Mouse (Mus musculus): ENCODE results near the gene Cpne4. TPM values are rescaled to one million over a fixed set of nuclear protein-coding genes. Genes with fewer than 3 reads are reported as not detected.

Gene Cpne4
- polyA plus RNA-seq, 1 experiment from 2014 or later: 14.2 TPM

GRCm38 (mm10) chr9:104832934-104833539, 286.0 kb downstream of the Cpne4 start:
- Histone ChIP-seq H3K4me1 (replicated peaks) (peaks cover 2% of the 10 kb centered on the region; the same call in 1 of the 2 replicates), H3K27me3 (no peaks in the 10 kb centered on the region), H3K36me3 (no peaks in the 10 kb centered on the region), H3K4me2 (no peak overlapping the region), H3K9ac (no peak overlapping the region), H3K4me3 (no peak overlapping the region), H3K27ac (replicated peaks) (no peak overlapping the region), H3K9me3 (no peaks in the 10 kb centered on the region)
- 92% methylated on average over 5 of the region's 5 CpGs for WGBS
- no peak for ATAC-seq (ENCODE audit: low read depth)

GRCm38 (mm10) chr9:104837931-104838330, 290.8 kb downstream of the Cpne4 start:
- Histone ChIP-seq H3K27me3 (no peaks in the 10 kb centered on the region), H3K4me1 (replicated peaks) (peaks cover 3% of the 10 kb centered on the region; the same call in 1 of the 2 replicates), H3K4me2 (no peak overlapping the region), H3K9me3 (no peaks in the 10 kb centered on the region), H3K9ac (no peak overlapping the region), H3K36me3 (no peaks in the 10 kb centered on the region), H3K27ac (replicated peaks) (no peak overlapping the region), H3K4me3 (no peak overlapping the region)
- ATAC-seq (ENCODE audit: low read depth): no peak
- whole genome bisulfite sequencing: 15% methylated on average over 1 of the region's 1 CpGs

DNA sequence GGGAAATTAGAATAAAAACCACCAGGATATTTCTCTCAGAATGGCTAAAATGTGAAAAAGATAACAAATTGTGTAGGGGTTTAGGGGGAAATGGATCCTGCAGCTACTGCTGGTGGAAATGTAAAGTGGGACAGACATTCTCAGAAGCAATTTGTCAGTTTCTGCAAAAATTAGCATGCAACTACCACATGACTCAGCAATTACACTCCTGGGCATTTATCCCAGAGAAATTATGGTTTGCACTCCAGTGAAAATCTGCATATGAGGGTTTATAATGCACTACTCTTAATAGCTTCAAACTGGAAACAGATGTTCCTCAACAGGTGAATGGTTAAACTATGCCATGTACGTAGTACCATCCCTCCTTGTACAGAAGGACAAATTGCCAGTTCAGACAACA, 294.2 kb downstream of the Cpne4 start:
- Histone ChIP-seq H3K4me3 (no peak overlapping the region), H3K36me3 (no peaks in the 10 kb centered on the region), H3K4me2 (no peak overlapping the region), H3K27ac (replicated peaks) (no peak overlapping the region), H3K9me3 (no peaks in the 10 kb centered on the region), H3K4me1 (replicated peaks) (peaks cover 3% of the 10 kb centered on the region; the same call in 1 of the 2 replicates), H3K27me3 (no peaks in the 10 kb centered on the region), H3K9ac (no peak overlapping the region)
- 77% methylated on average over 1 of the region's 1 CpGs for WGBS
- ATAC-seq (ENCODE audit: low read depth): no peak

GRCm38 (mm10) chr9:104845226-104845930, 298.3 kb downstream of the Cpne4 start:
- H3K27ac ChIP-seq (replicated peaks): no peak overlapping the region
- H3K9ac ChIP-seq: no peak overlapping the region
- no peaks in the 10 kb centered on the region for H3K27me3 ChIP-seq
- 61% methylated on average over 2 of the region's 2 CpGs for WGBS
- ATAC-seq (ENCODE audit: low read depth): no peak
- H3K4me1 ChIP-seq (replicated peaks): no peaks in the 10 kb centered on the region
- H3K9me3 ChIP-seq: no peaks in the 10 kb centered on the region
- H3K36me3 ChIP-seq: no peaks in the 10 kb centered on the region
- H3K4me3 ChIP-seq: no peak overlapping the region
- H3K4me2 ChIP-seq: no peak overlapping the region

- Histone ChIP-seq H3K36me3 (no peaks in the 10 kb centered on the region), H3K4me3 (no peak overlapping the region), H3K4me1 (replicated peaks) (no peaks in the 10 kb centered on the region), H3K27ac (replicated peaks) (no peak overlapping the region), H3K4me2 (no peak overlapping the region), H3K9ac (no peak overlapping the region), H3K9me3 (no peaks in the 10 kb centered on the region), H3K27me3 (no peaks in the 10 kb centered on the region)
- ATAC-seq (ENCODE audit: low read depth): no peak
- WGBS: 53% methylated on average over 3 of the region's 3 CpGs
Measured at GRCm38 (mm10) chr9:104853701-104854100, 306.6 kb downstream of the Cpne4 start.

GRCm38 (mm10) chr9:104854245-104854921, 307.3 kb downstream of the Cpne4 start:
- 73% methylated on average over 6 of the region's 6 CpGs for WGBS
- no peaks in the 10 kb centered on the region for H3K27me3 ChIP-seq
- no peak overlapping the region for H3K9ac ChIP-seq
- no peak overlapping the region for H3K27ac ChIP-seq (replicated peaks)
- H3K36me3 ChIP-seq: no peaks in the 10 kb centered on the region
- H3K9me3 ChIP-seq: no peaks in the 10 kb centered on the region
- no peak overlapping the region for H3K4me2 ChIP-seq
- ATAC-seq (ENCODE audit: low read depth): no peak
- no peak overlapping the region for H3K4me3 ChIP-seq
- no peaks in the 10 kb centered on the region for H3K4me1 ChIP-seq (replicated peaks)

- no peaks in the 10 kb centered on the region for H3K27me3 ChIP-seq
- 88% methylated on average over 1 of the region's 1 CpGs for WGBS
- no peak for ATAC-seq (ENCODE audit: low read depth)
- no peak overlapping the region for H3K4me3 ChIP-seq
- no peaks in the 10 kb centered on the region for H3K9me3 ChIP-seq
- H3K9ac ChIP-seq: no peak overlapping the region
- no peak overlapping the region for H3K27ac ChIP-seq (replicated peaks)
- no peaks in the 10 kb centered on the region for H3K36me3 ChIP-seq
- H3K4me2 ChIP-seq: no peak overlapping the region
- no peaks in the 10 kb centered on the region for H3K4me1 ChIP-seq (replicated peaks)
Measured at GRCm38 (mm10) chr9:104865830-104866229, 318.7 kb downstream of the Cpne4 start.

DNA sequence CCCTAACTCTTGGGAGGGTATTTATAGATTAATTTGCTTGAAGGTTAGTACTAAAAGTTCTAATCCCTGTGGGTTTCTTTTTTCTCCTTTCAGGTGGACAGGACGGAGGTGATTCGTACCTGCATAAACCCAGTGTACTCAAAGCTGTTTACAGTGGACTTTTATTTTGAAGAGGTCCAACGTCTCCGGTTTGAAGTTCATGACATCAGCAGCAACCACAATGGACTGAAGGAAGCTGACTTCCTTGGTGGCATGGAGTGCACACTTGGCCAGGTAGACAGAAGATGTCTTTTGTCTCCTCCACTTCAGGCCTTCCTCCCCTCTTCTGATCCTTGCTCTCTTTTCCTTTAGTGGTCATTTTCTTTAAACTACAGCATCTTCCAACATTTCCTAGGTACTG, 325.5 kb downstream of the Cpne4 start:
- H3K4me2 ChIP-seq: no peak overlapping the region
- H3K9ac ChIP-seq: no peak overlapping the region
- no peaks in the 10 kb centered on the region for H3K27me3 ChIP-seq
- no peak for ATAC-seq (ENCODE audit: low read depth)
- no peaks in the 10 kb centered on the region for H3K36me3 ChIP-seq
- no peak overlapping the region for H3K4me3 ChIP-seq
- H3K27ac ChIP-seq (replicated peaks): no peak overlapping the region
- H3K4me1 ChIP-seq (replicated peaks): no peaks in the 10 kb centered on the region
- WGBS: 94% methylated on average over 4 of the region's 4 CpGs
- no peaks in the 10 kb centered on the region for H3K9me3 ChIP-seq

DNA sequence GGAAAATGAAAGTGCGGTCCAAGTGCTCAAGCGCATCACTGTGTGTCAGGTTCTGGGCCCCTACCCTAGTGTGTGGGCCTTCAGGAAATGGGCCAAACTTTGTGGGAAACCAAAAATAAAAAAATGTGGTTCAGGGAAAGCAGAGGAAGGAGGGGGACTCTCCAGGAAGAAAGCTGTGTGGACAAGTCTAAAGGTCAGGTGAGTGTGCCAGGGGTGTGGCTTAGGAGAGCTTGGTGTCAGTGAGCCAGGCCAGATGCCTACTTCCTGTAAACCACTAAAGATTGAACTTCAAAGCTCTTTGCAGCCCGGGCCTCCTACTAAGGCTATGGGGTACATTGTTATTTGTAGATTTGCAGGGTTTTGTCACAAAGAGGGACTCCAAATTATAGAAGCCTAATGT, 327.1 kb downstream of the Cpne4 start:
- Histone ChIP-seq H3K9ac (no peak overlapping the region), H3K4me2 (no peak overlapping the region), H3K4me3 (no peak overlapping the region), H3K27ac (replicated peaks) (no peak overlapping the region), H3K36me3 (no peaks in the 10 kb centered on the region), H3K27me3 (no peaks in the 10 kb centered on the region), H3K4me1 (replicated peaks) (no peaks in the 10 kb centered on the region), H3K9me3 (no peaks in the 10 kb centered on the region)
- no peak for ATAC-seq (ENCODE audit: low read depth)
- 81% methylated on average over 3 of the region's 3 CpGs for WGBS

- no peak for ATAC-seq (ENCODE audit: low read depth)
- Histone ChIP-seq H3K4me3 (no peak overlapping the region), H3K27me3 (no peaks in the 10 kb centered on the region), H3K27ac (replicated peaks) (no peak overlapping the region), H3K9ac (no peak overlapping the region), H3K4me2 (no peak overlapping the region), H3K36me3 (no peaks in the 10 kb centered on the region), H3K9me3 (no peaks in the 10 kb centered on the region), H3K4me1 (replicated peaks) (no peaks in the 10 kb centered on the region)
- WGBS: 76% methylated on average over 3 of the region's 3 CpGs
Measured at GRCm38 (mm10) chr9:104877014-104877413, 329.9 kb downstream of the Cpne4 start.

- Histone ChIP-seq H3K4me1 (replicated peaks) (no peaks in the 10 kb centered on the region), H3K27me3 (no peaks in the 10 kb centered on the region), H3K36me3 (no peaks in the 10 kb centered on the region), H3K4me3 (no peak overlapping the region), H3K4me2 (no peak overlapping the region), H3K9me3 (no peaks in the 10 kb centered on the region), H3K27ac (replicated peaks) (no peak overlapping the region), H3K9ac (no peak overlapping the region)
- 80% methylated on average over 6 of the region's 6 CpGs for WGBS
- ATAC-seq (ENCODE audit: low read depth): no peak
Measured at GRCm38 (mm10) chr9:104878558-104878957, 331.5 kb downstream of the Cpne4 start.

- no peak overlapping the region for H3K27ac ChIP-seq (replicated peaks)
- no peak overlapping the region for H3K4me2 ChIP-seq
- no peaks in the 10 kb centered on the region for H3K36me3 ChIP-seq
- WGBS: 78% methylated on average over 3 of the region's 3 CpGs
- no peaks in the 10 kb centered on the region for H3K4me1 ChIP-seq (replicated peaks)
- ATAC-seq (ENCODE audit: low read depth): no peak
- no peaks in the 10 kb centered on the region for H3K27me3 ChIP-seq
- H3K9ac ChIP-seq: no peak overlapping the region
- no peak overlapping the region for H3K4me3 ChIP-seq
- H3K9me3 ChIP-seq: no peaks in the 10 kb centered on the region
Measured at GRCm38 (mm10) chr9:104890517-104890916, 343.4 kb downstream of the Cpne4 start.

Measured in neural tube, embryonic 13.5 days (tissue).